Mouse (Mus musculus) forebrain, postnatal 0 days (tissue): ENCODE measurements around the gene Tmem184a. TPM values are rescaled to one million over a fixed set of nuclear protein-coding genes. Genes with fewer than 3 reads are reported as not detected.
A peak's percentile ranks its signal among the peaks of the same experiment; 100 is the strongest.

Source experiments
- ATAC-seq: fragments of 200-750 bp; cut with Nextera tagmentation; 2 replicates; pipeline ENCODE4 v1.8.0; 2017; ENCODE audit warnings: mild to moderate bottlenecking, moderate library complexity
- DNase-seq: peaks from one replicate; pipeline ENCODE4 v3.0.0-alpha.2; 2015
- H3K27ac ChIP-seq: fragments of 300-500 bp; sonication (generic); 2 replicates; pipeline ENCODE4 v1.5.1; 2014; ENCODE audit warnings: low read depth, mild to moderate bottlenecking, antibody characterized with exemption, low read length, moderate library complexity, mixed read lengths
- H3K27me3 ChIP-seq: fragments of 300-500 bp; sonication (generic); 2 replicates; pipeline ENCODE4 v1.6.1; 2014; ENCODE audit warnings: mild to moderate bottlenecking, low read length, mixed read lengths; ENCODE audit not compliant: insufficient read depth
- H3K36me3 ChIP-seq: fragments of 300-500 bp; sonication (generic); 2 replicates; pipeline ENCODE4 v1.6.1; 2014; ENCODE audit warnings: mild to moderate bottlenecking, moderate library complexity; ENCODE audit not compliant: insufficient read depth
- H3K4me1 ChIP-seq: fragments of 300-500 bp; sonication (generic); 2 replicates; pipeline ENCODE4 v1.6.1; 2014; ENCODE audit warnings: antibody characterized with exemption; ENCODE audit not compliant: insufficient read depth
- H3K4me2 ChIP-seq: fragments of 300-500 bp; sonication (generic); 2 replicates; pipeline ENCODE4 v1.6.1; 2014; ENCODE audit warnings: low read depth, mild to moderate bottlenecking, moderate library complexity
- H3K4me3 ChIP-seq: fragments of 300-500 bp; sonication (generic); 2 replicates; pipeline ENCODE4 v1.5.1; 2014; ENCODE audit warnings: low read depth, low read length, mixed read lengths
- H3K9ac ChIP-seq: fragments of 300-500 bp; sonication (generic); 2 replicates; pipeline ENCODE4 v1.6.1; 2014; ENCODE audit warnings: mild to moderate bottlenecking
- H3K9me3 ChIP-seq: fragments of 300-500 bp; sonication (generic); 2 replicates; pipeline ENCODE4 v1.6.1; 2016; ENCODE audit warnings: low read length
- CTCF ChIP-seq: sonication (generic); IDR thresholded peaks from 2 replicates; pipeline ENCODE4 v1.5.1; 2016; ENCODE audit warnings: antibody characterized with exemption, control low read depth, low read depth
- WGBS: fragments of 180-500 bp; shearing (Covaris S2); extraction: QIAGEN DNeasy Blood & Tissue Kit; methylation state at CpG from one replicate; pipeline ENCODE4 v1.1.7; 2014; 5-methylcytosine and 5-hydroxymethylcytosine counted together
- polyA plus RNA-seq: library from polyadenylated mRNA; unstranded; fragments of >200 nt; fragmentation: Nextera tagmentation; extraction: Ambion mirVana; gene quantifications from 2 replicates; pipeline ENCODE4 v1.2.1, GENCODE M21; 2015
- total RNA-seq: library from RNA; depleted of rRNA; stranded (reverse); fragments of >200 nt; gene quantifications from 2 replicates; pipeline ENCODE4 v1.2.3, GENCODE M21; 2014

The Tmem184a gene
- total and polyA plus RNA-seq, 2 experiments from 2014 or later: 0.10 to 0.12 TPM

- peak overlapping the region; percentile 100; the same call in 1 of the 2 replicates for H3K4me2 ChIP-seq
- no peaks in the 10 kb centered on the region for H3K27me3 ChIP-seq
- no peak for ATAC-seq
- 64% methylated on average over 11 of the region's 11 CpGs for WGBS
- no peak overlapping the region for H3K27ac ChIP-seq
- no peak overlapping the region for H3K9ac ChIP-seq
- no peaks in the 10 kb centered on the region for H3K36me3 ChIP-seq
- no peak overlapping the region for H3K4me3 ChIP-seq
- no peaks in the 10 kb centered on the region for H3K9me3 ChIP-seq
- TF ChIP-seq CTCF: no peak
- DNase-seq: no peak
- H3K4me1 ChIP-seq: peaks cover 27% of the 10 kb centered on the region
Observed at GRCm38 (mm10) chr5:139793338-139794089, 26.2 kb downstream of the Tmem184a start.

GRCm38 (mm10) chr5:139792966-139793337 is 26.8 kb downstream of the Tmem184a start:
- no peaks in the 10 kb centered on the region for H3K27me3 ChIP-seq
- no peak overlapping the region for H3K4me3 ChIP-seq
- H3K9me3 ChIP-seq: no peaks in the 10 kb centered on the region
- H3K27ac ChIP-seq: no peak overlapping the region
- ATAC-seq: no peak
- peak overlapping the region; percentile 100; the same call in 1 of the 2 replicates for H3K4me2 ChIP-seq
- H3K36me3 ChIP-seq: no peaks in the 10 kb centered on the region
- no peak for DNase-seq
- H3K4me1 ChIP-seq: peaks cover 22% of the 10 kb centered on the region
- no peak overlapping the region for H3K9ac ChIP-seq
- no peak for TF ChIP-seq CTCF
- 66% methylated on average over 3 of the region's 3 CpGs for WGBS

GRCm38 (mm10) chr5:139792159-139792775 is 27.4 kb downstream of the Tmem184a start:
- no peak for ATAC-seq
- Histone ChIP-seq H3K9me3 (no peaks in the 10 kb centered on the region), H3K4me2 (peak overlapping the region; percentile 100), H3K27ac (no peak overlapping the region), H3K4me3 (peak overlapping the region; percentile 69), H3K27me3 (no peaks in the 10 kb centered on the region), H3K9ac (peak overlapping the region; percentile 68), H3K4me1 (peaks cover 15% of the 10 kb centered on the region), H3K36me3 (no peaks in the 10 kb centered on the region)
- peak; percentile 25 for DNase-seq
- WGBS: 19% methylated on average over 11 of the region's 11 CpGs
- TF ChIP-seq CTCF: no peak

GRCm38 (mm10) chr5:139791227-139792158 is 28.2 kb downstream of the Tmem184a start, which contains the start of gene Mafk:
Gene Mafk, plus strand, starts transcription at chr5:139791513.
- Histone ChIP-seq H3K27ac (peak within 1 kb of the TSS; percentile 50; the same call in 1 of the 2 replicates), H3K4me1 (peaks cover 10% of the 10 kb centered on the region), H3K9me3 (no peaks in the 10 kb centered on the region), H3K9ac (peak within 1 kb of the TSS; percentile 68), H3K27me3 (no peaks in the 10 kb centered on the region), H3K4me3 (peak within 1 kb of the TSS; percentile 69), H3K4me2 (peak within 1 kb of the TSS; percentile 100), H3K36me3 (no peaks in the 10 kb centered on the region)
- 1% methylated on average over 89 of the region's 92 CpGs for WGBS
- DNase-seq (peak; percentile 92), ATAC-seq (peak; percentile 92)
- peak; percentile 29; the same call in 1 of the 2 replicates for TF ChIP-seq CTCF

GRCm38 (mm10) chr5:139789466-139789865 is 30.3 kb downstream of the Tmem184a start:
- no peaks in the 10 kb centered on the region for H3K36me3 ChIP-seq
- no peak for TF ChIP-seq CTCF
- no peak overlapping the region for H3K9ac ChIP-seq
- no peak overlapping the region for H3K4me2 ChIP-seq
- no peak overlapping the region for H3K27ac ChIP-seq
- WGBS: 54% methylated on average over 4 of the region's 4 CpGs
- H3K4me3 ChIP-seq: no peak overlapping the region
- DNase-seq (no peak), ATAC-seq (no peak)
- H3K9me3 ChIP-seq: no peaks in the 10 kb centered on the region
- no peaks in the 10 kb centered on the region for H3K27me3 ChIP-seq
- H3K4me1 ChIP-seq: peaks cover 10% of the 10 kb centered on the region

- H3K4me2 ChIP-seq: no peak overlapping the region
- DNase-seq (no peak), ATAC-seq (no peak)
- H3K4me3 ChIP-seq: no peak overlapping the region
- H3K27me3 ChIP-seq: no peaks in the 10 kb centered on the region
- no peak overlapping the region for H3K9ac ChIP-seq
- H3K27ac ChIP-seq: no peak overlapping the region
- H3K9me3 ChIP-seq: no peaks in the 10 kb centered on the region
- WGBS: 83% methylated on average over 8 of the region's 8 CpGs
- H3K36me3 ChIP-seq: no peaks in the 10 kb centered on the region
- TF ChIP-seq CTCF: no peak
- no peaks in the 10 kb centered on the region for H3K4me1 ChIP-seq
Observed at GRCm38 (mm10) chr5:139781406-139781805, 38.3 kb downstream of the Tmem184a start.
